Mouse (Mus musculus): ENCODE measurements at regions not wholly inside any gene's neighbourhood (a gene's known extent, or its start where the extent isn't known, plus 50 kb on each side); places are given as distances from the start of the nearest gene placed in this dataset.
A peak's percentile ranks its signal among the peaks of the same experiment; 100 is the strongest.

- no peak overlapping the region for H3K9ac ChIP-seq
- H3K27ac ChIP-seq, result no peak overlapping the region
- no peaks in the 10 kb centered on the region for H3K4me1 ChIP-seq
- H3K9me3 ChIP-seq (replicated peaks), result no peaks in the 10 kb centered on the region
- no peaks in the 10 kb centered on the region for H3K36me3 ChIP-seq (ENCODE audit: poor library complexity, severe bottlenecking)
- WGBS, result 79% methylated on average over 1 of the region's 1 CpGs
- H3K27me3 ChIP-seq, result no peaks in the 10 kb centered on the region
- H3K4me2 ChIP-seq, result no peak overlapping the region
- ATAC-seq, result no peak
- H3K4me3 ChIP-seq, result no peak overlapping the region
Measured at GRCm38 (mm10) chr13:80502927-80503326, 380.3 kb upstream of the Arrdc3 start.

- Histone ChIP-seq H3K4me2 (no peak overlapping the region), H3K36me3 (ENCODE audit: poor library complexity, severe bottlenecking) (no peaks in the 10 kb centered on the region), H3K27ac (no peak overlapping the region; the same call in 1 of the 2 replicates), H3K9ac (no peak overlapping the region), H3K9me3 (replicated peaks) (no peaks in the 10 kb centered on the region), H3K4me1 (peaks cover 9% of the 10 kb centered on the region), H3K4me3 (no peak overlapping the region), H3K27me3 (no peaks in the 10 kb centered on the region)
- ATAC-seq, result peak; percentile 72
- 17% methylated on average over 3 of the region's 3 CpGs for WGBS
Measured at GRCm38 (mm10) chr13:80514171-80514981, 368.8 kb upstream of the Arrdc3 start.

GRCm38 (mm10) chr13:80514982-80515253 lies 368.3 kb upstream of the Arrdc3 start:
- no peaks in the 10 kb centered on the region for H3K9me3 ChIP-seq (replicated peaks)
- no peak overlapping the region; the same call in 1 of the 2 replicates for H3K27ac ChIP-seq
- H3K9ac ChIP-seq, result no peak overlapping the region
- H3K4me1 ChIP-seq, result peaks cover 9% of the 10 kb centered on the region
- ATAC-seq, result peak; percentile 59
- H3K36me3 ChIP-seq (ENCODE audit: poor library complexity, severe bottlenecking), result no peaks in the 10 kb centered on the region
- 26% methylated on average over 4 of the region's 4 CpGs for WGBS
- no peak overlapping the region for H3K4me3 ChIP-seq
- H3K27me3 ChIP-seq, result no peaks in the 10 kb centered on the region
- H3K4me2 ChIP-seq, result no peak overlapping the region

GRCm38 (mm10) chr13:80518836-80519235 lies 364.3 kb upstream of the Arrdc3 start:
- no peak overlapping the region for H3K9ac ChIP-seq
- WGBS, result 84% methylated on average over 1 of the region's 1 CpGs
- ATAC-seq, result no peak
- no peak overlapping the region for H3K27ac ChIP-seq
- no peaks in the 10 kb centered on the region for H3K9me3 ChIP-seq (replicated peaks)
- H3K4me3 ChIP-seq, result no peak overlapping the region
- H3K36me3 ChIP-seq (ENCODE audit: poor library complexity, severe bottlenecking), result no peaks in the 10 kb centered on the region
- peaks cover 9% of the 10 kb centered on the region for H3K4me1 ChIP-seq
- H3K4me2 ChIP-seq, result no peak overlapping the region
- no peaks in the 10 kb centered on the region for H3K27me3 ChIP-seq

- 69% methylated on average over 4 of the region's 4 CpGs for WGBS
- Histone ChIP-seq H3K4me2 (no peak overlapping the region), H3K9me3 (replicated peaks) (no peaks in the 10 kb centered on the region), H3K9ac (no peak overlapping the region), H3K4me1 (peaks cover 3% of the 10 kb centered on the region), H3K27ac (no peak overlapping the region), H3K36me3 (ENCODE audit: poor library complexity, severe bottlenecking) (no peaks in the 10 kb centered on the region), H3K4me3 (no peak overlapping the region), H3K27me3 (no peaks in the 10 kb centered on the region)
- peak; percentile 65 for ATAC-seq
Measured at GRCm38 (mm10) chr13:80519792-80520191, 363.4 kb upstream of the Arrdc3 start.

- no peaks in the 10 kb centered on the region; the same call in 1 of the 2 replicates for H3K4me1 ChIP-seq
- no peak overlapping the region for H3K27ac ChIP-seq
- H3K9ac ChIP-seq, result no peak overlapping the region
- no peaks in the 10 kb centered on the region for H3K36me3 ChIP-seq (ENCODE audit: poor library complexity, severe bottlenecking)
- no peak overlapping the region for H3K4me2 ChIP-seq
- no peaks in the 10 kb centered on the region for H3K9me3 ChIP-seq (replicated peaks)
- no peak for ATAC-seq
- WGBS, result 89% methylated on average over 1 of the region's 1 CpGs
- H3K27me3 ChIP-seq, result no peaks in the 10 kb centered on the region
- no peak overlapping the region for H3K4me3 ChIP-seq
Measured at GRCm38 (mm10) chr13:80535755-80536350, 347.3 kb upstream of the Arrdc3 start.

- Histone ChIP-seq H3K36me3 (ENCODE audit: poor library complexity, severe bottlenecking) (no peaks in the 10 kb centered on the region), H3K27me3 (no peaks in the 10 kb centered on the region), H3K4me1 (no peaks in the 10 kb centered on the region), H3K4me2 (no peak overlapping the region), H3K27ac (no peak overlapping the region), H3K9ac (no peak overlapping the region), H3K4me3 (no peak overlapping the region), H3K9me3 (replicated peaks) (no peaks in the 10 kb centered on the region)
- 75% methylated on average over 1 of the region's 1 CpGs for WGBS
- no peak for ATAC-seq
Measured at GRCm38 (mm10) chr13:80544951-80545350, 338.2 kb upstream of the Arrdc3 start.

- ATAC-seq, result 0 out of 2 replicates have a peak, but pooled peaks have one; percentile 55
- no peak overlapping the region for H3K9ac ChIP-seq
- H3K4me2 ChIP-seq, result no peak overlapping the region
- no peak overlapping the region for H3K27ac ChIP-seq
- no peak overlapping the region for H3K4me3 ChIP-seq
- no peaks in the 10 kb centered on the region for H3K36me3 ChIP-seq (ENCODE audit: poor library complexity, severe bottlenecking)
- H3K27me3 ChIP-seq, result no peaks in the 10 kb centered on the region
- H3K4me1 ChIP-seq, result no peaks in the 10 kb centered on the region
- H3K9me3 ChIP-seq (replicated peaks), result no peaks in the 10 kb centered on the region
Measured at GRCm38 (mm10) chr13:80557156-80557555, 326.0 kb upstream of the Arrdc3 start.

Measured in forebrain, embryonic 13.5 days (tissue).